In genomic region chr6:84106082-84106481, GRCm38 (mm10) we compare ENCODE assay signal across 12 mouse cellular contexts.
A peak's percentile ranks its signal among the peaks of the same experiment; 100 is the strongest.
DNase-seq lines count a peak whose midpoint lies in the region; ATAC-seq lines count a peak whose summit lies in the region.
"Had no signal": no experiment of that assay in that cellular context is flagged by ENCODE, and none has a peak within 500 bp of the region (broad histone marks: within the 10 kb centered on the region; RNA-seq: fewer than 3 reads in every experiment).

No protein-coding gene starts in this region.

- no peaks in the 10 kb centered on the region for H3K9me3 ChIP-seq in liver, embryonic 12.5 days (replicated peaks)
- H3K9me3 ChIP-seq in forebrain, embryonic 13.5 days (replicated peaks) = no peaks in the 10 kb centered on the region
- H3K9me3 ChIP-seq in intestine, embryonic 16.5 days (ENCODE audit: control insufficient read depth, low read length) = no peaks in the 10 kb centered on the region
- no peaks in the 10 kb centered on the region for H3K9me3 ChIP-seq in neural tube, embryonic 14.5 days (ENCODE audit: control insufficient read depth, low read length)
- H3K9me3 ChIP-seq: liver, embryonic 13.5 days had no signal

- no peak overlapping the region for H3K9ac ChIP-seq in liver, embryonic 12.5 days
- no peak overlapping the region; the same call in none of the 2 replicates for H3K9ac ChIP-seq in forebrain, embryonic 13.5 days
- H3K9ac ChIP-seq in intestine, embryonic 16.5 days (ENCODE audit: low read depth, low read length) = no peak overlapping the region; the same call in 1 of the 2 replicates
- H3K9ac ChIP-seq in neural tube, embryonic 14.5 days (replicated peaks; ENCODE audit: low read depth, low read length) = peak overlapping the region; percentile 39; the same call in 1 of the 2 replicates
- H3K9ac ChIP-seq: liver, embryonic 13.5 days had no signal

- WGBS in liver, embryonic 12.5 days (ENCODE audit: insufficient replicate concordance) = 45% methylated on average over 12 of the region's 12 CpGs
- WGBS in forebrain, embryonic 13.5 days = 7% methylated on average over 12 of the region's 12 CpGs
- WGBS in intestine, embryonic 16.5 days = 15% methylated on average over 12 of the region's 12 CpGs
- 3% methylated on average over 12 of the region's 12 CpGs for WGBS in neural tube, embryonic 14.5 days

- ATAC-seq in liver, embryonic 12.5 days = no peak
- peak; percentile 17 for ATAC-seq in forebrain, embryonic 13.5 days
- ATAC-seq in intestine, embryonic 16.5 days = 0 out of 2 replicates have a peak, but pooled peaks have one; percentile 13
- ATAC-seq in neural tube, embryonic 14.5 days (ENCODE audit: low read depth) = peak; percentile 52
- ATAC-seq in activated CD4-positive, CD25-positive, alpha-beta regulatory T cell, adult 4 months = no peak

- H3K4me2 ChIP-seq in liver, embryonic 12.5 days = peak overlapping the region; percentile 54
- peak overlapping the region; percentile 76 for H3K4me2 ChIP-seq in forebrain, embryonic 13.5 days
- peak overlapping the region; percentile 71 for H3K4me2 ChIP-seq in intestine, embryonic 16.5 days (ENCODE audit: low read depth, low read length)
- peak overlapping the region; percentile 72 for H3K4me2 ChIP-seq in neural tube, embryonic 14.5 days (ENCODE audit: low read depth, low read length)

- peaks cover 65% of the 10 kb centered on the region for H3K27me3 ChIP-seq in liver, embryonic 12.5 days (replicated peaks)
- peaks cover 18% of the 10 kb centered on the region for H3K27me3 ChIP-seq in forebrain, embryonic 13.5 days
- H3K27me3 ChIP-seq in intestine, embryonic 16.5 days (replicated peaks; ENCODE audit: control insufficient read depth, insufficient read depth, low read length) = peaks cover 5% of the 10 kb centered on the region
- H3K27me3 ChIP-seq in neural tube, embryonic 14.5 days (ENCODE audit: control insufficient read depth, insufficient read depth, low read length) = no peaks in the 10 kb centered on the region

- no peaks in the 10 kb centered on the region for H3K4me1 ChIP-seq in liver, embryonic 12.5 days
- peaks cover 14% of the 10 kb centered on the region for H3K4me1 ChIP-seq in forebrain, embryonic 13.5 days
- peaks cover 14% of the 10 kb centered on the region for H3K4me1 ChIP-seq in intestine, embryonic 16.5 days (ENCODE audit: control insufficient read depth, insufficient read depth, low read length)
- H3K4me1 ChIP-seq in neural tube, embryonic 14.5 days (ENCODE audit: control insufficient read depth, insufficient read depth, low read length) = peaks cover 10% of the 10 kb centered on the region
- H3K4me1 ChIP-seq: liver, embryonic 13.5 days had no signal

- no peak for DNase-seq in liver
- DNase-seq in layer of hippocampus, postnatal 10 days (ENCODE audit: low spot score in 2 of 2) = no peak
- no peak for DNase-seq in gastrocnemius, postnatal 36 days
- DNase-seq: kidney, adult 11 months; liver, embryonic 13.5 days; thymus, postnatal 36 days had no signal

- H3K4me3 ChIP-seq in liver, embryonic 12.5 days = no peak overlapping the region
- H3K4me3 ChIP-seq in forebrain, embryonic 13.5 days = peak overlapping the region; percentile 49
- peak overlapping the region; percentile 46 for H3K4me3 ChIP-seq in intestine, embryonic 16.5 days (ENCODE audit: low read length)
- H3K4me3 ChIP-seq in neural tube, embryonic 14.5 days (ENCODE audit: low read depth, low read length) = peak overlapping the region; percentile 36
- H3K4me3 ChIP-seq: erythroblast, embryonic 14.5 days; liver, embryonic 13.5 days had no signal

- no peaks in the 10 kb centered on the region for H3K36me3 ChIP-seq in liver, embryonic 12.5 days
- H3K36me3 ChIP-seq in forebrain, embryonic 13.5 days (ENCODE audit: poor library complexity, severe bottlenecking) = no peaks in the 10 kb centered on the region
- no peaks in the 10 kb centered on the region for H3K36me3 ChIP-seq in intestine, embryonic 16.5 days (ENCODE audit: control insufficient read depth, insufficient read depth, low read length)
- H3K36me3 ChIP-seq in neural tube, embryonic 14.5 days (ENCODE audit: control insufficient read depth, insufficient read depth, low read length) = no peaks in the 10 kb centered on the region
- H3K36me3 ChIP-seq: liver, embryonic 13.5 days had no signal

- no peak overlapping the region for H3K27ac ChIP-seq in liver, embryonic 12.5 days
- H3K27ac ChIP-seq in forebrain, embryonic 13.5 days = 0 out of 2 replicates have a peak overlapping the region, but pooled peaks have one; percentile 35
- H3K27ac ChIP-seq in intestine, embryonic 16.5 days (ENCODE audit: low read length) = no peak overlapping the region
- H3K27ac ChIP-seq in neural tube, embryonic 14.5 days (ENCODE audit: low read depth, low read length) = peak overlapping the region; percentile 56
- H3K27ac ChIP-seq: liver, embryonic 13.5 days had no signal

- intact Hi-C loops in gastrocnemius, postnatal 36 days (cut with DNase I) = no loop called here

Comparison
In these comparisons a context has a peak if more than half of its experiments do, and no peak if none do; other contexts are left out.
1. ATAC-seq: peak in forebrain, embryonic 13.5 days (single experiment), intestine, embryonic 16.5 days (single experiment) and neural tube, embryonic 14.5 days (single experiment); none in liver, embryonic 12.5 days (single experiment) and activated CD4-positive, CD25-positive, alpha-beta regulatory T cell, adult 4 months (single experiment).
2. H3K27ac ChIP-seq: peak in forebrain, embryonic 13.5 days (single experiment) and neural tube, embryonic 14.5 days (single experiment); none in liver, embryonic 12.5 days (single experiment) and intestine, embryonic 16.5 days (single experiment).
3. Peak in every context shown above with its lines, with median percentiles within 50 percentile points of each other: H3K4me2 ChIP-seq.